Mouse (Mus musculus) spleen, adult 2 months (tissue): ENCODE data around the gene Aebp1. TPM values are rescaled to one million over a fixed set of nuclear protein-coding genes. Genes with fewer than 3 reads are reported as not detected.

Experiments used
- DNase-seq, 2 experiments: peaks; one replicate each; pipeline versions ENCODE4 v3.0.0 to v3.0.0-alpha.2; 2012 to 2021; ENCODE audit warnings: low spot score in 2 of 2, low read depth in 1 of 2
- H3K27ac ChIP-seq: fragments of 200-500 bp; 2 replicates; pipeline ENCODE4 v1.5.1; 2012; ENCODE audit warnings: low read length, inconsistent platforms; ENCODE audit not compliant: insufficient read depth
- H3K27me3 ChIP-seq: fragments of 200-500 bp; 2 replicates; pipeline ENCODE4 v1.6.1; 2012; ENCODE audit warnings: mild to moderate bottlenecking, moderate library complexity, low read length, inconsistent platforms; ENCODE audit not compliant: control insufficient read depth, insufficient read depth
- H3K36me3 ChIP-seq: fragments of 200-500 bp; 2 replicates; pipeline ENCODE4 v1.6.1; 2012; ENCODE audit warnings: mild to moderate bottlenecking, low read length, inconsistent platforms; ENCODE audit not compliant: control insufficient read depth, insufficient read depth
- H3K4me1 ChIP-seq: fragments of 200-500 bp; 2 replicates; pipeline ENCODE4 v1.6.1; 2011; ENCODE audit warnings: inconsistent platforms; ENCODE audit not compliant: control insufficient read depth, insufficient read depth, insufficient read length
- H3K4me3 ChIP-seq: fragments of 200-500 bp; 2 replicates; pipeline ENCODE4 v1.5.1; 2011; ENCODE audit warnings: mild to moderate bottlenecking, inconsistent platforms; ENCODE audit not compliant: insufficient read depth, insufficient read length; ENCODE audit errors: extremely low read depth
- CTCF ChIP-seq: fragments of 200-500 bp; IDR thresholded peaks from 2 replicates; pipeline ENCODE4 v1.5.1; 2011; ENCODE audit warnings: mild to moderate bottlenecking, inconsistent platforms; ENCODE audit not compliant: insufficient read depth, insufficient read length, insufficient replicate concordance; ENCODE audit errors: extremely low read depth
- POLR2A ChIP-seq: fragments of 200-500 bp; IDR thresholded peaks from 2 replicates; pipeline ENCODE4 v1.6.1; 2011; ENCODE audit warnings: low read depth, low read length, inconsistent platforms
- WGBS: fragments of 180-500 bp; shearing (Covaris S2); methylation state at CpG from one replicate; pipeline ENCODE4 v1.1.7; 2018; 5-methylcytosine and 5-hydroxymethylcytosine counted together
- polyA plus RNA-seq: library from polyadenylated mRNA; depleted of rRNA; stranded (reverse); fragments of >200 nt; gene quantifications from 2 replicates; pipeline ENCODE4 v1.2.3, GENCODE M21; 2012

Gene Aebp1
- polyA plus RNA-seq, 1 experiment = 15.7 TPM

GRCm38 (mm10) chr11:5868324-5868723, 6.6 kb downstream of the Aebp1 start:
- Histone ChIP-seq H3K27me3 (no peaks in the 10 kb centered on the region), H3K4me1 (no peaks in the 10 kb centered on the region), H3K4me3 (no peak overlapping the region), H3K36me3 (peaks cover 15% of the 10 kb centered on the region), H3K27ac (no peak overlapping the region)
- TF ChIP-seq CTCF (no peak), POLR2A (no peak)
- WGBS = 94% methylated on average over 12 of the region's 12 CpGs
- DNase-seq = no peak

- H3K27ac ChIP-seq = no peak overlapping the region
- no peaks in the 10 kb centered on the region for H3K27me3 ChIP-seq
- H3K4me3 ChIP-seq = no peak overlapping the region
- WGBS = 95% methylated on average over 16 of the region's 16 CpGs
- DNase-seq = no peak
- peaks cover 25% of the 10 kb centered on the region for H3K36me3 ChIP-seq
- TF ChIP-seq POLR2A (no peak), CTCF (no peak)
- H3K4me1 ChIP-seq = no peaks in the 10 kb centered on the region
Observed at GRCm38 (mm10) chr11:5869331-5869730, 7.6 kb downstream of the Aebp1 start.

- peaks cover 27% of the 10 kb centered on the region for H3K36me3 ChIP-seq
- DNase-seq = no peak
- TF ChIP-seq CTCF = no peak
- no peak for TF ChIP-seq POLR2A
- no peak overlapping the region for H3K27ac ChIP-seq
- no peaks in the 10 kb centered on the region for H3K27me3 ChIP-seq
- H3K4me1 ChIP-seq = no peaks in the 10 kb centered on the region
- no peak overlapping the region for H3K4me3 ChIP-seq
- 92% methylated on average over 16 of the region's 16 CpGs for WGBS
Observed at GRCm38 (mm10) chr11:5870069-5870468, 8.3 kb downstream of the Aebp1 start.

- no peak for TF ChIP-seq CTCF
- no peak for TF ChIP-seq POLR2A
- 92% methylated on average over 11 of the region's 11 CpGs for WGBS
Observed at GRCm38 (mm10) chr11:5872707-5873106, 11.0 kb downstream of the Aebp1 start.

GRCm38 (mm10) chr11:5873192-5873591, 11.4 kb downstream of the Aebp1 start:
- Histone ChIP-seq H3K27ac (no peak overlapping the region), H3K4me1 (no peaks in the 10 kb centered on the region; the same call in 1 of the 2 replicates), H3K36me3 (peaks cover 27% of the 10 kb centered on the region), H3K27me3 (no peaks in the 10 kb centered on the region), H3K4me3 (no peak overlapping the region)
- WGBS = 98% methylated on average over 9 of the region's 9 CpGs
- no peak for DNase-seq
- no peak for TF ChIP-seq POLR2A
- TF ChIP-seq CTCF = no peak

More at GRCm38 (mm10) chr11:5872707-5873106, 11.0 kb downstream of the Aebp1 start:
- H3K4me1 ChIP-seq = no peaks in the 10 kb centered on the region; the same call in 1 of the 2 replicates
- H3K36me3 ChIP-seq = peaks cover 27% of the 10 kb centered on the region
- no peak for DNase-seq
- H3K4me3 ChIP-seq = no peak overlapping the region
- H3K27ac ChIP-seq = no peak overlapping the region
- H3K27me3 ChIP-seq = no peaks in the 10 kb centered on the region

- WGBS = 2% methylated on average over 5 of the region's 5 CpGs
- no peaks in the 10 kb centered on the region for H3K27me3 ChIP-seq
- DNase-seq = no peak
Observed at GRCm38 (mm10) chr11:5877421-5877820, 15.7 kb downstream of the Aebp1 start.

GRCm38 (mm10) chr11:5877921-5878526, 16.3 kb downstream of the Aebp1 start, which contains the start of gene Pold2:
Gene Pold2 (minus strand): TSS chr11:5878292.
- Histone ChIP-seq H3K36me3 (peaks cover 15% of the 10 kb centered on the region), H3K4me1 (peaks cover 3% of the 10 kb centered on the region; the same call in 1 of the 2 replicates), H3K27ac (peak within 1 kb of the TSS; percentile 76), H3K4me3 (peak within 1 kb of the TSS; percentile 84), H3K27me3 (no peaks in the 10 kb centered on the region)
- peak; percentile 95 to 98 for DNase-seq
- under 1% methylated on average over 52 of the region's 52 CpGs for WGBS
- TF ChIP-seq CTCF (no peak), POLR2A (no peak)

More at GRCm38 (mm10) chr11:5877421-5877820, 15.7 kb downstream of the Aebp1 start:
- Histone ChIP-seq H3K36me3 (peaks cover 17% of the 10 kb centered on the region), H3K4me3 (peak overlapping the region; percentile 84), H3K4me1 (peaks cover 3% of the 10 kb centered on the region; the same call in 1 of the 2 replicates), H3K27ac (no peak overlapping the region)
- no peak for TF ChIP-seq POLR2A
- no peak for TF ChIP-seq CTCF
